Mouse (Mus musculus) adrenal gland, adult 18-20 months (tissue): ENCODE measurements at regions not wholly inside any gene's neighbourhood (a gene's known extent, or its start where the extent isn't known, plus 50 kb on each side); places are given as distances from the start of the nearest gene placed in this dataset.

Experiments used
- DNase-seq, 2 experiments: peaks; one replicate each; pipeline ENCODE4 v3.0.0; 2021 to 2022; ENCODE audit warnings: low spot score in 2 of 2

DNA sequence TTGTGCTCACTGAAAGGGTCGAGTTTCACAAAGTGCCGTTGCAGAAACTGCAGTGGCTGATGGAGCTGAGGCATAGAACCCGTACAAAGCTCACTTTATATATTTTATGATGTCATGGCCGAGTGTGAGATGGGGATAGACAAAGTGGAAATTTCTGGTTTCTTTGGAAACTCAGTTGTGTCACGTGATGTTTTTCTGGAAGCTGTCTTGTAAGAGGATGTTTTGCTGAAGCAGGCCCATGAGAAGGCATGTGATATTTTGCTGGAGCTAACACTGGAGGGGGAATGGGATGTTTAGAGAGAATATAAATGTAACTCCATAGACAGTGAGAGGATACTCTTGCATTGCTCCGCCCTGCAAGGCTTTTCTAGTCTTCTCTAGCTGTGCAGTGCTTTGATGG, 311.7 kb downstream of the Tmem132b start:
- DNase-seq: no peak

DNA sequence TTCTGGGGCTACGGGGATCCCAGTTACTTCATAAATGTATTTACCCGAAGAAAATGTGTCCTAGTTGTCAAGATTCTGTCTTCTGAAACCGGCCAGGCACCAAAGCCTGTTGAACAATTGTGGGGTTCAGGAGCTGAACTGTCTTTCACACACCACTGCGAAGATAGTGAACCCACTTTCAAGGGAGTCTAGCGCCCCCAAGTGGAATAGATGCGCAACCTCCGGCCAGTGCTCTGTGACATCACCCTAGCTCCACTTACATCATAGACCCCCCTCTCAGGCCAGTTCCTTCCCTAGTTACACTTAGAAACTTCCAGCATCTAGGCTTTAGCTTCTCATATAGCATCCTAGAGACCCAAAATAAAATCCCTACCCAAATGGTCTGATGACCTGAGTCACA, 318.1 kb downstream of the Tmem132b start:
- no peak for DNase-seq

DNA sequence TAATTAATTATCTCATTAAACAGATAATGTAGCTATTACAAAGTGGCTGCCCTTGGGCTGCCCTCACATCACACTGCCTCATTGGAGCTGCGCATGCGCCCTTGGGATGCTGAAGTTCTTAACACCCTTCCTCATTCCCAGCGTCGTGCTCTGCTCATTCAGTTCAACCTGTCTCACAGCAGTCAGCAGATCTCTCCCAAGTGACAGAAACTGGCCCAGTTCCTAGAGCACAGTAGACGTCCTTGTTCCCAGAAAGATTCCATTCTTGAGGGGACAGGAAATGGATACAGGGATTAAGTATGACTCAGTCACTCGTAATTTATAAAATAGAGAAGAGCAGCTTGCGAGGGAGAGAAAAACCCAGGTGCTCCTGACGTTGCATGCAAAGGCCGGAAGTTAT, 344.7 kb downstream of the Tmem132b start:
- DNase-seq: no peak

DNA sequence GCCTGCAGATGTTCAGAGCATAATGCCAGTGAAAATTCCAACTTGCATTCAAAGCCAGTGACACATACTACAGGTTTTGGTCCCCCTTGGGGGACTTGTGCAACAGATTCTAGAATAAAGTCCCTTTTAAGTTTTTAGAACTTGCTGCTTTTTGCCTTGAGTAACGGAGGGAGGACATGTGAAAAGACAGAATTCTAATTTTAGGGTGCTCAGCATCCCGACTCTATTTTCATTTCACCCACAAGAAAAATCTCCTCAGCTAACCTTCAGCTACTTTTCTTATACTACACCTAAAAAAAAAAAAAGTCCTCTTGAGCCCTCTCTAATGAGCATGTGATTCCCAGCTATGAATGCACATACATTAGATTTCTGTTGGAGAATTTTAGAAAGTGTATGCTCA, 357.3 kb downstream of the Tmem132b start:
- no peak for DNase-seq

DNA sequence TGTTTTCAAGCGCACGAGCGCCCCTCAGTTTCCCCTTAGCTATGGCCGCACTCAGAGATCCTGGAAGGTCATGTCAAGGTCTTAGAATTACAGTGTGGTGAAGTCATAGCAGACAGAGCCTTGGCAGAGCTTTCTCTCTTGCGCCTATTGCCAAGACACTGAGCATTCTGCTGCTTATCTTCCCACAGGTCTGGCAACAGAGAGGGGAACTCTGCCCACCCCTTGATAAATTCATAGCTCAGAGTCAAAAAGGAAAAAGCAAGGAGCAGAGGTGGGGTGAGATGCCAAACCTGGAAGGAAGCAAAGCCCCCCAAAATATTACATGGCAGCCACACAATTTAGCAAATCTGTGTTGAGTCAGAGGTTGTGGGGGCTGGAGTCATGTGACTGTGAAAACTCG, 362.3 kb downstream of the Tmem132b start:
- no peak for DNase-seq

DNA sequence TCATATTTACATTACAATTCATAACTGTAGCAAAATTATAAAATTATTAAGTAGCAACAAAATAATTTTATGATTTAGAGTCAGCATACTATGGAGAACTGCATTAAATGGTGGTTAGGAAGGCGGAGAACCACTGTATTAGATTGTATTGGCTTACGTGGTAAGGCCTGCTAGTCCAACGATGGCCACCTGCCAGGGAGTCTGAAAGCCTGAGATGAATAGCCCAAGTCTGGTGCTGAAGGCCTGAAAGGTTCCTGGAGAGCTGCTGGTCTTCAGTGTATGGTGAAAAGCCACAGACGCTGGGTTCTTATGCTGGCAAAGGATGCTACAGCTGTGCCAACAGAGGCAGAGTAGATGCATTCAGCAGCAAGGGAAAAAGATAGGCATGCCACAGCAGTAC, 370.5 kb downstream of the Tmem132b start:
- no peak for DNase-seq

DNA sequence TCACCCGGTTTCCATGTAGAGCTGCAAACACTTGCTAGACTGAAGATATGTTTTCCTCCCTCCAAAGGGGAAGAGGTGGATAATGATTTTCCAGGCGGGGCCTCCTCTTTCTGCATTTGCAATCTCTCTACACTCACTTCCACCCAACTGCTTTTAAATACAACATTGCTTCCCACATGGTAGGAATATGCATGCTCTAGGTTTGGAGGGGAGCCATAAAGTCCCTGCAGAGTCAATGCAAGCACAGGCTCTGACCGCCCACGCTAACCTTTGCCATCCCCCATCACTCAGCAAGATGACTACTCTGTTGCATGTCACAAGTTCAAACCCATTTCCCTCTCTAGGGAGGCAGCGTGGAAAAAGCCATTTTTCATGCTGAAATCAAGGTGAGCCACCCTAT, 372.9 kb downstream of the Tmem132b start:
- no peak for DNase-seq

DNA sequence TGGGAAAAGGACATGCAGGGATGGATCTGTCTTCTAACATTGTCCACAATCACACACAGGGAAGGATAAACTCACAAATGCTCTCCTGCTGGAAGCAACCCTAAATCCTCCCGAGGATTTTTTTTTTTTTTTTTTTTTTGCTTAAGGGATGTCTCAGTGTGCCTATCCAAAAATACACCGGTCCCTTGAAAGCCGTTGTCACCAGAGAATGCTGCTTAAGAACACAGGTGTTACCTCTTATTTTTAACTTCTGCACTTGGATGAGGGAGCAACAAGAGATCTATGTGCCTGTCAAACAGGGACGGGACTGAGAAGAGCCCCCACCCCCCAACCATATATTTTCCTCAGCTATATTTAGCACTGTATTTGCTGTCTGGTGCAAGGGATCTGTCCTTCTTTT, 375.8 kb downstream of the Tmem132b start:
- DNase-seq: no peak

DNA sequence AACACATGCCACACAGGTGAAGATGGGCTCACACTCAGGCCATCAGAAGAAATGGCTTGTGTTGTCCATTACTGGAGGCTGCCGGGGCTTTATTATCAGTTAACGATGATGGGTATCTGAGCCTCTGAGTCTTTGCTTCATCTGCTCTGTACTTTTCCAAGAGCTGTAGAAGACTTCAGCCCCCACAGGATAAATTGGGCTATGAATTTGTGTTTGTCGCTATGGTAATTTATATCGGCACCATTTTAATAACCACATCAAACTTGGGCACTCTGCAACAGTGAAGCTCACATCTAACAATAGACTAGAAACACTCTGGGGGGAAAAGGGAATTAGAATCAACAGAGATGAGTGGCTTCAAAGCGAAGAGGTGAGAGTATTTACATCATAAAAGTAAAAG, 376.3 kb downstream of the Tmem132b start:
- DNase-seq: no peak

DNA sequence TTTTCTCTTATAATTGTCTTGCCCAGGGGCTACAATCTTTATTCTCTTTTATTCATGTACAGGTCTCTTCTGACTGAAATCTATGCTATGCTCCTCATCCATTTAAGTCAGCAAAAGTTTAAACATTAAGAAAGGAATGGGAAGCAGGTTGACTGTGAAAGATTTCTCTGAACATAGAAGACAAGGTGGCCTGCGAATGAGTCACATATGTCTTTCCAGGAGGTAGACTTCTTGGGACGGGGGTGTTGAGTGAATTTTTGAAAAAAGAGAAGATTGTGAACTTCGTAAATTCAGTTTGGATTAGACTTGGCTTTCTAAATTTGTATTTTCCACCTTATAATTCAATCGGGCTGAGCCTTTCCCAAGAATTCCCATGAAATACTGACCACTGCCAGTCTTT, 384.3 kb downstream of the Tmem132b start:
- no peak for DNase-seq

DNA sequence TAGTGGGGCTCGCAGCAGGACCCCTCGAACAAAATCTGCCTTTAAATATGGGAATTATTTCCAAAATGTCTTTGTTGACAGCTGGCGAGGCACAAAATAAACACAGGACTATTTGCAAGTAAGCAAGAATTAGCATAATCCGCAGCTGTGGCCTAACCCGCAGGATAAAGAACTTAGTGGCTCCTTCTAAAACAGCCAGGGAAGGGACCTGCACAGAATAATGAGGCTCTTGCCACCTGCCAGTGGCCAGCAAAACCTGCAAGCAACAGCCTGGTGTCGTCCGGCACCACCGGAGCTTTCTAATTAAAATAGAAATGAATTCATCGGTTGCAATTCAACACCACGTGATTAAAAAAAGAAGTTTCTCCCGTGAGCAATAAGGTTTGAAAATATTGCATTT, 389.4 kb downstream of the Tmem132b start:
- DNase-seq: no peak

DNA sequence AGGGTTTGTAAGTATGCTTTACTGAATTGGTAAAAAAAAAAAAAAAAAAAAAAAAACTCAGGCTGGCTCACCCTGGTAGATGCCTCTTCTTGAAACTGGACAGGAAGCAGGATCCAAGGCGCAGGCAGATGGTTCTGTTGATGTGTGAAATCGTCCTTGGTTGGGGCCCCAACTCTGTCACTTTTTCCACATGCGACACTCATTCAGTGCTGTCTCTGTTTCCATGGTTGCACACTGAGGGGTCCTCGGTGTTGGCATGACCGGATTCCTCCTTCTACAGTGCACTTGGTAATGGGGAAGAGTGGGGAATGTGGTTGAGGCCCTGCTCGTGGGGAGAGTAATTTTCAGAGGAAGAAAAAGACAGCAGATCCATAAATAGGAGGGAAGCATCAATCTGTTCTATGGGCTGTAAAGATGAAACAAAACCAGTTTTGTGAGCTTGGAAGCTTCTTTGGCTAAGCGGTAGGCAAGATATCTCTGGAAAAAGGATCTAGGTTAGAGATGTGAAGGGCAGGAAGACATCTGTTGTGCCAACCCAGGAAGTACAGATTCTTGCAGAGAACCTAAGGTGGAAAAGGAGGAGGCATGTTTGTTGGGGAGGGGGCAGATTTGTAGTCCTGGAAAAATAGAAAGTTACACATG, 394.4 kb downstream of the Tmem132b start:
- no peak for DNase-seq

DNA sequence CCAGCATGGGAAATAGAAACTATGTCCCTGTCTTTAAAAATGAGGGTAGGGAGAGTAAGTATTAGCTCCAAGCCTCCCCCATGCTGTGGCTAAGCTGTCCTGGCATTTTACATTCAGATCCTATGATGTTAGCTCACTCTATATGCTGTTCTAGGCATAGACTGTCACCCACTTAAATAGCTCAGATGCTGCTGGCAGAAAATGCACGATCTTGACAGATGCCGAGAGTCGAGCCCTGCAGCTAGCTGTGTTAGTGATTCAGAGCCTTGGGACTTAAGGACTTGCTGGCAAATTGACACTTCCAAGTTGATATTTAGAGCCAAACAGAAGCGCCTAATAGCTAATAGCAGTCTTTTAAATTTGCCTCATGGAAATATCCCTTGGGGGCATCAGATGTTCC, 399.9 kb downstream of the Tmem132b start:
- DNase-seq: no peak

DNA sequence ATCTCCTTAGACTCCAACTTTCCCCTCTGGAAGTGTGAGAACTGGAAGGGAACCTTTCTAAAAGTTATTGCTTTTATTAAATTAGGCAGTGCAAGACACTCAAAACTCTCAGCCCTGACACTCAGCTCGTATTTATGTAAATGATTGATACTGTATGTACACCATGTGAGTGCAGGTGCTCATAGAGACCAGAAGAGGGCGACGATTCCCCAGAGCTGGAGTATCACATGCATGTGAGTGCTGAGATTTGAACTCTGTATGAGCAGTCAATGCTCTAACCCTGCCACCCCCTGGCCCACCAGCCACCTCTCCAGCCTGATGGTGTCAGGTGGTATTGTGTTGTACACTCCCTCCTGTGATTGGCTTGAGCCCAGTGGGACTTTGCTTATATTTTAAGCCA, 407.8 kb downstream of the Tmem132b start:
- no peak for DNase-seq

DNA sequence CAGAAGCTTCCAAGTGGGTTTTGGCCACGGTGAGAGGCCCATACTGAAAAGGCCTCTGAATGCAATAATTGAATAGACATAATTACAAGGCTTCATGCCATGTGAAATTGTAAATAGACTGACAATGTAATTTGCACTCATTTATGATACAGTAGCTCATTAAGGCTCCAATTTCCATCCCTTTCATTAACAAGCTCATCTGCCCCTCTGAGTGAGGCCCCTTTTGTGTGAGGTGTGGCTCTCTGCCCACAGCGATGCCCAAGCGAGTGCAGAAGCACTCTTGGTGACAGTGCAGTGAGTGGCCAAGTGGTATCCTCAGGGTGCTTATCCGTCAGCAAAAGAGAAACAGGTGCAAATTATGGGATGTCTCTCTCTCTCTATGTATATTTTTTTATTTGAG, 415.2 kb downstream of the Tmem132b start:
- DNase-seq: no peak

DNA sequence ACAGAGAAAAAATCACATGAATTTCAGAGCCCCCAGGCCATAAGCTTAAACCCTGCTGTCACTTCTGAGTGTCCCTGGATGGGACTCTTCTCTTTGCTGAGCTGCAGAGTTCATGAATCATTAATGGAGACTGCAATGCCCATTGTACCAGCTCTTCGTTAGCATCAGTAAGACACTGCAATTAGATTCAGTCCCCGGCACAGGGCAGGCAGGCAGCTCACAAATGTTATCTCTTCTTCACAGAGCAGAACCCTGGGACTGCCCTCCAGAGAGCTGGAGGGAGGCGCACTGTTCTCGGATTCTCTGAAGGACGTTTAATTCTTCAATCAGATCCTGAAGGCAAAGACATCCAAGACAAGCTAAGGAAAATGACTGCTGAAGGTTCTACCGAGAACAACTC, 420.1 kb downstream of the Tmem132b start:
- no peak for DNase-seq

DNA sequence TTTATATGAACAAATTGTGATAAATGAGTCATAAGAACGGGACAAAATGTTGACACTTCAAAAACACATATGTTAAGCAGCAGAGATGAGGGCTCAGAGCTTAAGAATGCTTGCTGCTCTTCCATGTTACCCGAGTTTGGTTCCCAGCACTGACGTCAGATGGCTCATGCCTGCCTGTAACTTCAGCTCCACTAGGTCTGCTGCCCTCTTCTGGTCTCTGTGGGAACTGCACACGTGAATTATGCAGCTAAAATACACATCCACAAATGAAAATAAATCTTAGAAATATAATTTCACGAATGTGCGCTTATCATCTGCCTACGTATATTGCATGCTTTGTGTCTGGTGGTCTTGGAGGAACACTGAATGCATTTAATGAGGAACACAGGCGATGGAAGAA, 432.5 kb downstream of the Tmem132b start:
- no peak for DNase-seq

DNA sequence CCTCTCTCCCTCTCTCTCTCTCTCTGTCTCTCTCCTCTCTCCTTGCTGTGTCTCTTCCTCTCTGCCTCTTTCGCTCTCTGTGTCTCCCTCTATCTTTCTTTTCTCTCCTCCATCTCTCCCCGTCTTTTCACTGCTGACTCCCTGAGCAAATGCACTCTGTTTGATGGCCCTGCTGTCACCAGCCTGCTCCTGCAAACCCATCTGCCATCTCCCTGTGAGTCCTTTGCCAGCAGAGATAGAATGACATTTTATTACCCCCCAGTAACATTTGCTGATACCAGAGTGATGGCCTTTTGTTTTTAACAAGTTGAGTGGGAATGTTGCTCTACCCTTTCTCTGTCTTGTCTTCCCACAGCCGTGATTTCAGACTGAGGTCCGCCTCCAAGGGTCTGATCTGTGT, 436.6 kb downstream of the Tmem132b start:
- DNase-seq: no peak

DNA sequence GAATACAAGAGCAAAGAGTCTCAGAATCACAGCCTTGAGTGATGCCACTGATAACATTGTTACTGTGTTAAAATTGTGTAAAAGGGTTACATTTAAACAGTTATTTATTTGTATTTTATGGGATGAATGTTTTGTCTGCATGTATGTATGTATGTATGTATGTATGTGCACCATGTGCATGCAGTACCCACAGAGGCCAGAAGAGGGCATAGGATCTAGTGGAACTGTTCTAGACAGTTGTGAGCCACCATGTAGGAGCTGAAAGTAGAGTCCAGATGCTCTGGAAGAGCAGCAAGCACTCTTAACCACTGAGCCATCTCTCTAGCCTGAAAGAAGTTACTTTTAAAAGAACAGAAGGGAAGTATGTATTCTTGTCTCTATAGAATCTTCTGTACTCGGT, 442.5 kb downstream of the Tmem132b start:
- DNase-seq: no peak

DNA sequence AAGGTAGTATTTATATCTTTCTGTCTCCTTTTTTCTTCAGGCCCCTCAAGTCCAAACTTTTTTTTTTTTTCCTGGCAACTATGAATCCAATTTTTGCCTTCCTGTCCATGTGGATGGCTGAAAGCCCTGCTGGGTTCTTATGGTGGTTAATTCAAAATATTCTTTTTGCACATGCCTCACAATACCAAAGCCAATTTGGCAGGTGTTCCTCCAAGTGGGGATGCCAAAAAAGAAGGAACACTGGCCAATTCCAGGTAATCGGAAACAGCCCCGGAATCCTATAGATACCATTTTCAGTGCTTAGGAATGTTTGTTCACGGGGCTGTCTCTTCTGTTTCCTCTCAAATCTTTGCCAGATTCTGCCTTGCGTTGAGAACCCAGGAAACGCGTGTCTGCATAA, 448.2 kb downstream of the Tmem132b start:
- DNase-seq: no peak

DNA sequence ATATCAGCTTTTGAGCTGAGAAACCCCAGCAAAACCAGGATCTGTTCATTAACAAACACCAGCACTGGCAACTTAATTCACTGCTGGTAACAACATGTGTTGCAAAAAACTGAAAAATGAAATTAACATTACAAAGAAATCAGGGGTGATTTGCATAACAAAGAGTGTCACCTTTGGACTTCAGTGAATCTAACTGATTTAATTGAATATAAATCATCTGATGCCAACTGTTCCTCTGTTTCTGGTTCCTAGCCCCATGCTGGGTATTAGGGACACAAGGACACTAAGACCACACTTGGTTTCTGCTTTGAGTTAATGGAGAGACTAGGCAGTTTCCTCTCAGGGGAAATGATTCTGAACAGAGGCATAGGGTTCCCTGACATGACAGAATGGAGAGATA, 453.8 kb downstream of the Tmem132b start:
- DNase-seq: no peak

DNA sequence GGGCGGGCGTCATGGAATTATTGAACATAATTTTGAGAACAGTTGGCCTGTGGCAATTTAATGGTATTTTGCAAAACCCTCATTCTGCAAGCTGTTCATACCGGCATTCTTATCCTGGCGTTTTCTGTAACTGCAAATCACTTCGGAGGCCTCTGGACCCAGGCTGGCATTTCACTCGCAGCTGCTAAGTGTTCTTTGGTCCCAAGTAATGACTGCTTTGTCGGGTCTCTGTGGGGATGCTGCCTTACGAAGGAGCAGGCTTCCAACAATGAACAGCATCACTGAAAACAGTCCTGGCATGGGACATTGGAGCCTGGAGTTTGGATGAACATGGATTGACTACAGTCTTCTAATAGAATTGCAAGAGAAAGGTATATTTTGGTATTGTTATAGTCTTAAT, 465.6 kb downstream of the Tmem132b start:
- DNase-seq: no peak

DNA sequence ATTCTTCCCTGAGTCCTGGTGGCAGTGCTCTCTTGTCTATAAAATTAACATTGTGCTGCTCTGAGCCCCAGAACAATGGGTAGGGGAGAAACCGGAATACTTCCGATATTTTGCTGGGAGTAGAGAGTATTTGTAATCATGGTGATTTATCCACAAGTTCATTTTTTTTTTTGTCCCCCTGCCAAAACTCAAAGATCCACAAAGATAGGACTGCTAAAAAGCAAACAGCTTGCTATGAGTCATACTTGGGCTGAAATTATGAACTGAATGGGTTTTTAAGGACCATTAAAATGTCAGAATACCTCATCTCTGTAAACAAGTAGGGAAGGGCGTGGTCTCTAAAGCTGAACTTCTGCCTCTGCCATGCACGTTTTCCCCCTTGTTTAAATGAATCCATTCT, 476.3 kb downstream of the Tmem132b start:
- no peak for DNase-seq

DNA sequence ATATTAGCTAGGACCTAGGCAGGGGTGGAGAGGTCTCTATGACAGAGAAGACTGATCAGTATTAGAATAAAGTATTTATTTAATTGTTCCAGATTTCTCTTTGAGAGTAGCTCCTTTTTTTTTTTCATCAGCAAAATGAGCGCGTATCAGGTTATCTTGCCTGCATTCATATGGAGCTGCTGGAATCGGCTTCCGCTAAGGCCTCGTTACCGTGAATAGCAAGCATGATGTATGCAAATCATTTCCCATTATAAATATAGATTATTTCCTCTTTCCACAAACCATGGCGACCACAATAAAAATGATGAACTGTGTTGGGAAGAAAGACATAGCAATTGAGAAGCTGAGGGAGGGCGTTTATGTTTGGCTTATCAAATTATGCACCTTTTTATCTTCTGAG, 476.7 kb downstream of the Tmem132b start:
- no peak for DNase-seq
